Mouse (Mus musculus) gonadal fat pad, adult 2 months (tissue): ENCODE measurements at regions not wholly inside any gene's neighbourhood (a gene's known extent, or its start where the extent isn't known, plus 50 kb on each side); places are given as distances from the start of the nearest gene placed in this dataset.

ENCODE experiments used
- DNase-seq: peaks from one replicate; pipeline ENCODE4 v3.0.0-alpha.2; 2012; ENCODE audit warnings: low read depth

DNA sequence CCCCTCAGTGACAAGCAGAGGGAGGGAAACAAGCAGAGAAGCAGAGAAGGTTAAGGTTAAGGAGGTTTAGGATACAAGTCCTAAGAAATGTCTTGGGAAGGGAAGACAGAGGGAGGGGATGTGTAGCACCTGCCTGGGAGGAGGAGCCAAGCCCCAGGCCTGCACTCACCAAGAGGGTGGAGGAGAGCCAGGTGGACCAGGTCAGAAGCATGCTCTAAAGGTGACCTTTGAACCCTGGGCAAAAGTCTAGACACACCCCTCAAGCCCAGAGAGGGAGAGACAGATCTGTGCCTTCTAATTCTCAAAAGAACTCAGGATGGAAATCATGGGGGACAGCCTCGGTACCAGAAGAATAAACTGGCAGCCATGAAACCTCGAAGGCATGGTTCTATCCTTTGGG is 54.4 kb upstream of the Calm2 start:
- no peak for DNase-seq

DNA sequence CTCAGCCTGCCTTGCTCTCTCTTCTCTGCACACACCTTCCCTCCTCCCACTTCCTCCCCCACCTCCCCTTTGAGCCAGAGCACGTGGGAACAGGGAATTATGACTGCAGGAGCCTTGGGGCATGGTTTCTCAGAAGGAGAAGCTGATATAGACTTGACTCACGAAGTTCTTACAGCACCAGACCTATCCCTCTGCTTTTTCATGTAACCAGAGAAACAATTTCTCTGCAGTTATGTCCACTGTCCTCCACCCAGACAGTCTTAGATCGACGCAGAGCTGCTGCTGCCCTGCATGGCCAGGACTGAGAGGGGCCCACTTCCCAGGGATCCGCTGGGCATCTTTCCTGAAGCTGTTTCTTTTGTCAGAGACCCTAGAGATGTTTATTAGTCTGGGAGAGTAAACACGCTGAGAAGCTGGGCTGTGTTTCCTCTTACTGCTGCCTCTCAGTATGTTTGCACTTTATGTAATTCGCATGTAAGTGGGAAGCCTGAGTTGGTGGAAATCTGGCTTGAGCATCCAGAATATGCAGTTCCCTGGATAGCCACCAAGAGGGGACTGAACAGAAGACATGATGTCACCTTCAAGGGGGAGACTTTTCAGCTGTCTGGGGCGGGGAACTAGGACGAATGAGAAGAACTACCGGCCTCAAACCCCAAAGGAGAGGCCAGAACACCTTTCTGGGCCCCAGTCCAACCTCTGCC is 55.1 kb upstream of the Calm2 start:
- DNase-seq, result no peak

DNA sequence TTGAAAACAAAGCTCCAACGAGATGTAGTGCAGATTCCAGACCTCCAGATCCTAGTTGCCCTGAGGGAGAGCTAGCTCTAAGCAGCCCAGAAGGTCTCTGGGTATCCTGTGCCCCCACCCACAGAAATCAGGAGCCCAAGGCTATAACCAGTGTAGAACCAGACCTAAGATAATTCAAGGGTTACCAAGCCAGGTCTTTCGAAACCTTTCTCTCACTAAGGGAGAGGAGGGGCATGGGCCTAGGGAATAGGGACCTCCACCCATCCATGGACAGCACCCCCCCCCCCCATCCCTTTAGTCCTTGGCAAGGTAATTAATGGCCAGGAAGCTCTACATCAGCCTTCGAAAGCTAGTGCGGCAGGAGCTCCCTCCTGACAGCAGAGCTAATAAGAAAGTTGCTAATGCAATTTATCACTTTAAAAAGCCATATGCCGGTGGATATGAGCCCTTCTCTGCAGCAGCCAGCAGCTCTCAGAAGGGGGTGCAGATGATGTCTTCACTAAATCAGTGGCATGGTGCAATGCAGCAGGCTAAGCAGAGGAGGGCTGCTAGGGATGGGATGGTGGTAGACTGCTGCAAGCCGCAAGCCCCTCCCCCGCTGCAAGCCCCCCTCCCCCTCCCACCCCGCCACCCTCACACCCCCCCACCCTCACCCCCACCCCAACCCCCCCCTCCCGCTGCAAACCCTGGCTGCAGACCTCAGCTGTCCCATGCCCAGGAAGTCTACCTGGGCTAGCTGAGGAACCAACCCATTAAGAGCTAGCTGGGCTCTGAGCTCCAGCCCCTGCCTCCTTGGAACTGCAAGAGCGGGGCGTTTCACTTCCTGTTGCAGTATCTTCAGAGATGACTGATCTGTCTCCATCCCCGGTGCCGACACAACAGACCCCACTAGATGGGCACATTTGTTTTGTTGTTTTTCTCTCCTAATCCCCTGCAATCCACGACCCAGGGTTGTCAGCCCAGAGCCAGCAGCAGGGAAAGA is 55.9 kb upstream of the Calm2 start:
- DNase-seq, result no peak

DNA sequence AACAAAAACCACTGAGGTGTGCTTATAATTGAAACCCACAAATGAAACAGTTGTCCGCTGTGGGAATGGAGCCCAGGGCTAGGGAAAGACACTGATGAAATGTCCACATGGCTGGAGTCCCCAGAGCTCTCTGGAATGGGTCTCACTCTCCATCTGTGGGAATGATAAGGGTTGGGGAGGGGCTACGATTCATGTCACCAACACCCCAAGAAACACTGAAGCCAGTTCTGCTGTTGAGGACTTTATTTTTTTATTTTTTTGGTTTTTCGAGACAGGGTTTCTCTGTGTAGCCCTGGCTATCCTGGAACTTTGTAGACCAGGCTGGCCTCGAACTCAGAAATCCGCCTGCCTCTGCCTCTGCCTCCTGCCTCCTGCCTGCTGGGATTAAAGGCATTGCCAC is 56.8 kb upstream of the Calm2 start:
- no peak for DNase-seq

DNA sequence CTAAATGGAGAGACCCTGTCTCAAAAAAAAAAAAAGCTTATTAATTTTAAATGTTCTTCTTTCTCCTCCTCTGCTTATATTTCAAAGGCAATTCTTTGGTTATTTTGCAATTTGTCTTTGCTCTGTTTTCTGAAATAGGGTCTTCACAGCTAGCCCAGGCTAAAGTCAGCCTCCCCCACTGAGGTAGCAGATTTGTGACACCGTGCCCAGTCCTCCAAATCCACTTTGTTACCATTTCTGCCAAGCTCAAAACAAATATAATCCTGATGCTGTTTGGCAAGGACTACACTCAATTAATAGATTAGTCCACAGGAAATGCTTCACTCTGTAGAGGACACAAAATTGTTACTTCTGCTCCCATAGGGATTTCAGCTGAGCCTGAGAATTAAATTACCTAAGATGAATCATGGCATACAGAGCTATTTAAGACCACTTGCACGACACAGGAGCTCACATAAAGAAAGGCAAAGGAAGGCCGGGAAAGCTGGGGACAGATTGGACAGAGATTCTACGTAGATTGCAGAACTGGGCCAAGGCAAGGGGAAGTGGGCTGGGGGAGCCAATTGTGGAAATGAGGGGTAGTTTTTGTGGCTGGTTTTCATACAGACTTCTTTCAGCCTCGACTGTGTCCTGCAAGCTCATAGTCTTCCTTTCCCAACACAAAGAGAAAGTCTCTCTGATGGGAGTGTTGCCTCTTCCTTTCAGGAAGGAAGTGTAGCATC is 58.4 kb upstream of the Calm2 start:
- DNase-seq, result no peak

DNA sequence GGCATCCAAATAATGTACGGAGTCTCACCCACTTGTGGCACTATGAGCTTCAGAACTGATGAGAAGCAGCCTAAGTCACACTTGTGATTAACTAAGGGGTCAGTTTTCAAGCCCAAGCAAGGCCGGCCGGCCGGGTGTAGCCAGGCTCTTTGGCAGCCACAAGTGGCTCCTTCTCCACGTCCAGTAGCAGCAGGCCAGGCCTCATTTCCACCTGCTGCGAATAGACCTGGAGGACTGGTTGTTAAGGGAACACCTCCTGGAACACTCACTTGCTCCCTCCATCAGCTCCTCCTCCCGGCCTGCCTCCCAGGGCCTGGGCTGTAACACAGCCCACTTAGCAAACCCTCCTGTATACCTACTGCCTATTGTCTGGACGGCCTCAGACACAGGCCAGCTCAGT is 61.1 kb upstream of the Calm2 start:
- no peak for DNase-seq

DNA sequence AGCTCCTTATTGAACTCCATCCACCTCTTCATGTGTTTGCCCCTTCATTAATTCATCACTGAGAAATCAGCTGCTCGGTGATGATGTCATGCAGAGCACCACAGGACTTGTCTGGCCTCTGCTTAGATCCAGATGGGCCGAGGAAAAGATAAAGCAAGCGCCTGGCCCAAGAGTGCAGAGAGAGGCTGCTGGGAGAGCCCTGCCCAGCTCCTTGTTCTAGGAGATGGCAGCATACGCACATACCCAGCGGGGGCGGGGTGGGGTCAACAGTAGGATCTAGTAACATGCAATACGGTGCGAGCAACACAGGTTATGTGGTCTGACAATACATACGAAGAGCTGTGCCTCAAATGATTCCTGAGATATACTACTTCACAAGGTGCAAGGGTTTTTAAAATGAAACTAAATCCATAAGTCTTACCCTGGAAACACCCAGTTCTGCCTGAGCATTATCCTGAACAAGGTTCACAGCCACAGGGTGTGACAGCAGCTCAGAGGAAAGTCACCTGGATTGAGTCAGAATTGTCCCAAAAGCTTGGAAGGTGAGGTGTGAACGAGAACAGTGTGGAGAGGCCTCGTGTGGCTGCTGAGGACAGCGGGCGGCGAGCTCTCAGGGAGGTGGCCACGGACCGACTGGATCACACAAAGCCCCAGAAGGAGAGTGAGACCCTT is 62.0 kb upstream of the Calm2 start:
- DNase-seq, result no peak

DNA sequence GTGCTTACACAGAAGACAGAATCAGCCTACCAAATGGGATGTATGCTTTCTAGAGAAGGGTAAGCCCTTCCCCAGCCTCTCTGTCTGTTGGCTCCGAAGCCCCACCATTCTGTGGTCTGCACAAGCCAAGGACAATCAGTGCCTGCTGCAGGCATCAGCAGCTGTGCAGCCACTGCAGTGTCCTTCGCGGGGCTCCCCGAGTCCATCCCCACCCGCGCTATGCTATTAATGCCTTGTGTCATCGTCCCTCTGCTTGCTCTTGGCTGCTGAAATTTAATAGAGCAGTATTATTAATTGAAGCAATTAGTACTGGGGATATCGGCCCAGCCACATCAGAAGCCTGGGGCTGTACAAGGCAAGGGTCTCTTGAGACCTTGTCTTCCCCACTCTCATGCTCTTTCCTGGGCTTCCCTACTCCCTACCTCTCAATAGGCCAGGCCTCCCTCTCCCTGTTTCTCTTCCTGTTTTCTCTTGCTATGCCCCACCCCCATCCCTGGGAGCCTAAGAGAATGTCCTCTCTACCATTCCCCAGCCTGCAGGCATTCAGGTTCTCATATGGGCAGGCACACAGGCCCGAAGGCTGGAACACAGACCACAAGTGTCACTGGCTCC is 65.4 kb upstream of the Calm2 start:
- DNase-seq, result no peak

DNA sequence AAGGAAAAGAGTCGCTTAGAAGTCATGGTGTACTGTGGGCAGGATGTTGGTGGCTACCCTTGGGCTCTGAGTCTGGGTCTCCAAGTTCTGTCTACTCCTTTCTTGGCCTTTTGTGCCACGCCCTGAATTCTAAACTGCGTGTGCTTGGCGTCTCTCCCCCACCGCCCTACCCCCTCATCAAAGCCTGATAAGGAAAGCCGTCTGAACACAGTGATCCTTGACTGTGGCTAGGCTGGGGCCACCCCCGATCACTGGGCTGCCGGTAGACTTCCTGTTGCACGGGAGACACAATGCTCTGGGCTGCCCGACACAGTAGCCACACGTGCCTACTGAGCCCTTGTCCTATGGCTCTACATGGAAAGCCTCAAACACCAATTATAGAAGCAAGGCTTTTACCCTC is 67.1 kb upstream of the Calm2 start:
- DNase-seq, result no peak

DNA sequence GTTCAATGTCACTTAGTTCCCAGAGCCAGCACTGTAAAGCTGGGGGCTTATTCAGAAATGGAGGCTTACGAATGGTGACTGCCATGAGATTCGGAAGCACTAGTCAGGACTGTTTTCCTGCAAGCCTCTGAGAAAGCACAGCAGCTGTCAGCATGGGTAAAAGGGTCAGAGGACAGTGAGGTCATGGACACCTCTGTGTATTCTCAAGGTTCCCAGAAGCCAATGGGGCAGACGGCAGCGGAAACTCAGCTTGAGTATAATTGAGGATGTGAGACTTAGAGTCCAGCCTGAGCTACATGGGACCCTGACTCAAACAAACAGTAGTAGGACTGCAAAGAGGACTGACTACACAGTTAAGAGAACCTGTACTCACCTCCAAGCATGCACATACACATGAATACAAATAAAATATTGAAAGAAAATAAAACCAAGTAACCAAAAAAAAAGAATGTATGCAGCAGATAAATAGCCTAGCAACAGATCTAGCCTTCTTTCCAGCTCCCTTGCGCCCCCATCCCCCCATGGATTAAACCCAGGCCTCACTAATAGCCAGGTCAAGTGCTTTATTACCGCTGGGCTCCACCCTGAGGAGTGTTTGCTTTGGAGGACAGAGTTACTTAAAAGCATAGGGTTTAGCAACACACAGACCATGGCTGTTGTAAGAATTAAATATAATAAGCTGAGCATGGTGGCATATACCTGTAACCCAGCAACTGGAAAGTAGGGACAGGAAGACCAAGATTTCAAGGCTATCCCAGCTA is 67.8 kb upstream of the Calm2 start:
- no peak for DNase-seq

DNA sequence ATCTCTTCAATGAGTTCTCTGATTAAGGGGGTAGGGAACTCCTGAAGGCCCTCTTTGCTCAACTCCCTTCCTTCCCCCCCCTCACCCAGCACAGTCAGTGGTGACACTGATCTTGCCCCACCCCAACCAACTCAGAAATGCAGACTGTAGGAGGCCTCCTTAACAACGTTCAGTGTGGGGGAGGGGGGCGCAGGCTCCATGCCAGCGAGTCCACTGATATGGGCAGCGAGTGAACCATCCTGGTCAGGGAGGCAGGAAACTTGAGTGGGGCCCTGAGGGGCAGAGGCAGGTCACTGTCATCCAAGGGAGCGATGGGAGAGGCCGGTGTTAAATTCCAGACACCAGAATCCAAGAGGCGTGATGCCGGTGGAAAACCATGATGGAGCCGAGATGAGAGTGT is 70.5 kb upstream of the Calm2 start:
- DNase-seq, result no peak

DNA sequence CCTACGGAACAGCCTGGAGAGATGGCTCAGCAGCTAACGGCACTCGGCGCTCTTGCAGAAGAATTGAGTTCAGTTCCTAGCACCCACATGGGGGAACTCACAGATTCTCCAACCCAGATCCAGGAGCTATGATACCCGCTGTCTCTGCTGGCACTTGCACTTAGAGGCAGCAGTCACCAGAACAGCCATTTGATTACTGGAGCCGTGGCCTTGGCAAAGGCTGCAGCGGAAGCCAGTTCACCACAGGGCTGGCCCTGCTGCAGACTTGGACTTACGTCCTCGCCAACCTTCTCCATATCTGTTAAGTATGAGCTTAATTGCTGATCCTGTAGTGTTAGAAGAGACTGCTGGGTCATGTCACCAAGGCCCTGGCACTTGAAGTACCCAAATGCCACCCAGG is 72.7 kb upstream of the Calm2 start:
- no peak for DNase-seq

DNA sequence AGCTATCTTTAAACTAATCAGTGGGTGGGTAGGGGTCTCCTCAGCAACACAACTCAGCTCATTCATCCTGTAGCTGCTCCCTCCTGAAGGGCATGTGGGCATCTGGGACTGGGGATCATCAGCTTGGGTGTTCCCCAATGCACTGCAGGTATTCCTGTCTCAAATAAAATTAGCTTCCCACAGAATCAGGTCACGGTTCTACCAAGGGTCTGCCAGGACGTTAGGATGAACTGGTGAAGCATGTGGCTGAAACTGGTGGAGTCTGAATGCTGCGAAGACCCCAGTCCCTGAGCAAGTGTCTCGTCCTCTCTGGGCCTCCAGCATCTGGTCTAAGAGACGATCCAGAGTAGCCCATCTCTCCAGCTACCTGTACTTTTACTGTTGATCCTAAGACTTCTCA is 74.1 kb upstream of the Calm2 start:
- DNase-seq, result no peak

DNA sequence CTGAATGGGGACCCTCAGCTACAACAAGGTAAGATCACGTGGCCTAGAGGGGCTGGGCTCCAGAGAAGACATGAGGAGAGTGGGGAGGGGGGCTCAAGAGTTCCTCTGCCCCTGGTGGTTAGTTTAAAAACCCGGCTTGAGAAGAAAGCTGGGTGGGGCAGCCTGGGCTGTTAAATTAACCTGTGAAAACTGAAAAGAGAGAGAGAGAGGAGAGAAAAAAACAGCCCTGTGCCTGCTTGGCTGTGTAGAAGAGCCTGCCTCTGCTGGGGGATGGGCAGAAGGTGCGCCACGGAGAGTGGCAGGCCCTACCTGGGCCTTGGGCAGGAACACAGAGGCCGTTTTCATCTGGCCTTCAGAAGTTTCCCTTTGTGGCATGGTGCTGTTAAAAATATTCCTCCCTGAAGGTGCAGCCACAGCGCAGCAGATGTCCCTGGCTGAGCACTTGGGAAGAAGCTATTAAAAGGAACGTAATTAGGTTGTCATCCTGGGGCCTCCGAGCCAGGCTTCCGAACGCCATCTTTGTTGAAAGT is 75.0 kb upstream of the Calm2 start:
- DNase-seq, result no peak

DNA sequence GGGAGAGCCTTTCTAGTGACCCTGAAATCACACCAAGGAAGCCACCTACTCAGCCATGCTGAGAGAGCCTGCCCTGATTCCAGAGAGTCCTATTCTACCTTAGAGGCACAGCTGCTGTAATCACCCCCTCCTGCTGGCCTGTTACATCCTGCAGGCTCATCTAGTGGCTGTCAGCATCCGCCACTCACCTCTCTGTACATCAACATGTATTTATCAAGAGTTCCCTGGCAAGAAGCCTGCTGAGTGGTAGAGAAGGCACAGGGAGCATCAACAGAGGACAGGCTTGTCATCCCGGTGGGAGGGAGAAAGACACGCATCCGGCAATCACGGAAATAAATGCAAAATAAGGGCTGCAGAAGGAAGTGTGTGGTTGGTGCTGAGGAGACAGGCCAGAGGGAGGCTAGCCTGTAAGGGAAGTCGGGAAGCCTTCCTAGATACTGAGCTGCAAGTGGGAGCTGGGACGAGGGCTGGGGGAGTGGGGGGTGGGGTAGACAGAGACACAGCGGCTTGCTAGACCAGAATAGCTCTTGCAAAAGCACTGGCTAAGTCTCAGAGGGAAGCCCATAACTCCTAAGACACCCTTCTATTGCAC is 75.9 kb upstream of the Calm2 start:
- DNase-seq, result no peak

DNA sequence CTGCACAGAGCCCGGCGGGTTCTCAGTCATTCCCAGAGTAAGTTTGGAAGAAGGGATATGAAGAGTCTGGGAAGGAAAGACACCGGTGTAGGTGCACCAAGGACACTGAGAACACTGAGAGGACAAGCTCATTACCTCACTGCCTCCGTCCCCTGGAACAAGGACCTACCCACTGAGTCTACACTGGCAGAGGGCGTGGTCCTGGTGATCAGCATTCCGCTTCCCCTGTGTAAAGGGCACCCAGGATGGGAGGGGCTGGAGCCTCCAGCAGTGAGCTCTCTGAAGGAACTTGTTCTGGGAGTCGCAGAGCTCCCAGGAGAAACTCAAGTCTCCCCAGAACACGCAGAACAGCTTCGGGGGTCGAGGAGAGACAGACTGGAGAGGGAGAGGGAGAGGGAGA is 76.9 kb upstream of the Calm2 start:
- no peak for DNase-seq

DNA sequence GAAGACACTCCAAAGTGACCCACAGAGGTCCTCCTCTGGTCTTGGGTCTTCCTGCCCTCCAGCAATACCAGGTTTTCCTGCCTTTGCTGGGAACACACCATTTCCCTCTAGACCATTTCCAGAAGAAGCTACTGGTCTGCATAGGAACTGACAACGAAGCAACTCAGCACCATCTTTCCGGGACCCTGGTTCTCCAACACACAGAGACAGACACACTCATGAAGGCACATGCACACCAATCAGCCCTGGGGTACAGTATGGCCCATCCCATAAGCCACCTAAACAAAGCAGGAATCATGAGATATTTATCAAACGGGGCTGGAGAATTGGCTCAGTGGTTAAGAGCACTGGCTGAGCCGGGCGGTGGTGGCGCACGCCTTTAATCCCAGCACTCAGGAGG is 80.4 kb upstream of the Calm2 start:
- DNase-seq, result no peak

DNA sequence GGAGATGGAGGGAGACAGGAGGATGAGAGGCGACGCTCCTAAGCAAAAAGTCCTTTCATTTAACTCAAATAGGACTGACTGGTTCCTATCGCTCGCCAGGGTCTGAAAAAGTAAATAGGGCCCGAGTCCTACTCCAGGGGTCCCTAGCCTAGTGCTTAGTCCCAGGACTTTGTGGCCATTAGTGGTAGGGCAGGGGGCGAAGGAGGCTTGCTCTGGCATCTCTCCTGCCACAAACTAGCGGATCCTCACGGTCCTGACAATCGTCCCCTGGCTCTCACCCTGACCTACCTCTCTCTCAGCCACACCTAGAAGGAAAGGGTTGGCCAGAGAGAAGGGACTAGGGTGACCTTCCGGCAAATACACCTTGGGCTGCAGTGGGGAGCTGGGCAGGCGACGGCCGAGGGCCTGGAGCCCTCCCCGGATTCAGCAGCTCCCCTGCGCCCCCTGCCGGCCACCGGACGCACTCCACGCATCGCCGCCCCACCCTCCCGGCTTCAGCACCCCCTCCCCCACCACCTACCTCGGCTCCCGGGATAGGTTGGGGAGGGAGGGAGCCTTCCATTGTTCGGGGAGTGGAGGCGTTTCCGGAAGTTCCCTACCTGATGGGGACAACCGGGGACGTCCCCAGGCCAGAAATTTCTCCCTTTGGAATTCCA is 83.6 kb upstream of the Calm2 start:
- DNase-seq, result peak; percentile 40

DNA sequence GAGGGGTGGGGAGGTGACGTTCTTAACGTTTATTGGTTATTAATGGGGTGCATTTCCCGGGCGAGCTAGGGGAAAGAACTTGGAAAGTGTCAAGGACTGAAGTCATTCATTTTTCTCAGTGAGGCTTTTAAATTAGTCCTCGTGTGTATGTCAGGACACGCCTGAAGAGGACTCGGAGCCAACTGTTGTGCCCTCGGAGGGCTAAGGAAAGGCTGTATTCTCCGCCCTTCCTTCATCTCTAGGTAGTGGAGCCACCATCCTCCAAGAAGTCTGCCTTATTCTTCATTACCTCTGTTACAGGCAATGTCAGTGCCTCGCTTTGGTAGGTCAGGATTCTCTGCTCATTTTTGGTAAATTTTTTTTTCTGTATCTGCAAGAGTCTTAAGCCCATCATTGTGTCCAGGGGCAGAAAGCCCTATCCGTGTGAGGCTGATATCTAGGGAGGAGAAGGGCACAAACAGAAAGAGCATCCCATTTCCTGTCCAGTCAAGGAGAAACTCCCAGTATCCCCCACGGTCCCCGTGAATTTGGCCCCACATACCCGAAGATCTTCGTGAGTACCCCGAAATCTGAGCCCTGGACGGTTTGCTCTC is 84.2 kb upstream of the Calm2 start:
- no peak for DNase-seq
